Mouse (Mus musculus) layer of hippocampus, adult 9-10 months (tissue): ENCODE results near the gene Mtln.

Source experiments
- DNase-seq: peaks from one replicate; pipeline ENCODE4 v3.0.0; 2022; ENCODE audit warnings: low spot score

Gene Mtln

DNA sequence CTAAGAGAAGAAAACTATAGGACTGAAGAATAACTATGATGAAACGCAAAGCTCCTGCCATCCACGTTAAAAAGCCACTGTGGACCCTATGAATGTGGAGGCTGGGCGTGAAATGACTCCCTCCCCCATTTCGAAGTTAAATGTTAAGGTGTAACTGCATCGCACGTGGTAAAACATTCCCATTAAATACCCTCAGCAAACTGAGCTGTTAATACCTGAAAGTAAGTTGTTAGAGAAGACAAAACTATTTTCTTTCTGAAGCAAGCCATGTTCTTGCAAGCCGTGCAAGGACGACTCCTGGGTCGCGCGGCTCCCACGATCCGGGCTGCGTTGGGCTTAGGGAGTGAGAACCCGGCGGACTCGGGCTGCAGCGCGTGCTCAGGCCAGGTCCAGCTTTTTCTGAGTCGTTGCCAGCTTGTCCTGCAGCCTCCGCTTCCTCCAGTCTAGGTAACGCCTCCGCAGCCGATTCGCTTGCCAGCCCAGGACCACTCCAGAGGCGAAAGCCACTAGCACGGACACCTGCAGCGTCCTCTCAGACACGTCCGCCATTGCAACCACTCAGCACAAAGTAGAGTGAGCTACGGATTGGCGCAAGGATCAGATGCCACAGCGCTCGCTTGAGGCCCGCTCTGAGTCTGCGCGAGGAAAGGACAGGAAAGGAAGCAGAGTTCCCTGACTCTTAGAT lies at the start of gene Mtln:
Mtln (minus strand) TSS at position 570 of the 685 bp plus-strand sequence.
- DNase-seq: peak; percentile 75

DNA sequence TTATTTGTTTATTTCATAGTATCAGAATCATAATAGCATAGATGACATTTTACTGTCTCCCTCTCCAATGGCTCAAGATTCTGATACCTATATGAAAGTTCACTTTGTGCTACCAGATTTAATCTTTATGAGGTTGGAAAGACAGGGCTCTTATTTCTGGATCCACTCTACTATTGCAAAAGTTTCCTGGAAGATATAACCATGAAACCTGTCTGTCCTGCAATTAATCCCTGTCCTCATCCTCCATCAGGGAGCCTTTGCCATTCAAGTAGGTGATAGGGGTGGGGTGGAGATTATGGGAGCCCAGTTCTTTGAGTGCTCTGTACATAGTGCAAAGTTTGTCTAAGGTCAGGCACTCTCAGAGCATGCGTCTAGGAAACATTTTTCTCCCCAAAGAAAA lies 49.1 kb upstream of the Mtln start:
- no peak for DNase-seq

- DNase-seq: no peak
These were observed 47.1 kb upstream of the Mtln start for GRCm38 (mm10) chr2:127839425-127839824.

DNA sequence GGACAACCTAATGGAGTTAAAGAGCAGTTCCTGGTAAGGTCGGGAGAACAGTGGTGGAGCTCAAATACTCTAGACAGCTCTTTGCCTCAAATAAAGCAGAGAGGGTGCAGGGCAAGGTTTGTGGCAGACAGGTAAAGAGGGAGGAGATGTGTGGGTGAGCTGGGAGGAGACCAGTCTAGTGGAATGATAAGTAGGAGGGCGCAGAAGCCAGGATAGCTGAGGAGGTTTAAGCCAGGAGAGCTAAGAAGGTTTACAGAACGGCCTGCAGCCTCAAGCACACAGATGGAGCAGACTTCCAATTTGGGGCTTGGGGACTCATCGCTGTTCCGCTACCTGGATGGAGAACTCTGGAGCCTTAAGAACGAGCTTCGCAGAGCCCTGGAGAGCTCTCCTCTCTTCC lies 46.3 kb upstream of the Mtln start, which contains the start of gene Acoxl:
Acoxl (plus strand) TSS at position 301 of the 400 bp plus-strand sequence.
- DNase-seq: no peak

- DNase-seq: no peak
These were observed 40.5 kb upstream of the Mtln start for GRCm38 (mm10) chr2:127832833-127833190.

DNA sequence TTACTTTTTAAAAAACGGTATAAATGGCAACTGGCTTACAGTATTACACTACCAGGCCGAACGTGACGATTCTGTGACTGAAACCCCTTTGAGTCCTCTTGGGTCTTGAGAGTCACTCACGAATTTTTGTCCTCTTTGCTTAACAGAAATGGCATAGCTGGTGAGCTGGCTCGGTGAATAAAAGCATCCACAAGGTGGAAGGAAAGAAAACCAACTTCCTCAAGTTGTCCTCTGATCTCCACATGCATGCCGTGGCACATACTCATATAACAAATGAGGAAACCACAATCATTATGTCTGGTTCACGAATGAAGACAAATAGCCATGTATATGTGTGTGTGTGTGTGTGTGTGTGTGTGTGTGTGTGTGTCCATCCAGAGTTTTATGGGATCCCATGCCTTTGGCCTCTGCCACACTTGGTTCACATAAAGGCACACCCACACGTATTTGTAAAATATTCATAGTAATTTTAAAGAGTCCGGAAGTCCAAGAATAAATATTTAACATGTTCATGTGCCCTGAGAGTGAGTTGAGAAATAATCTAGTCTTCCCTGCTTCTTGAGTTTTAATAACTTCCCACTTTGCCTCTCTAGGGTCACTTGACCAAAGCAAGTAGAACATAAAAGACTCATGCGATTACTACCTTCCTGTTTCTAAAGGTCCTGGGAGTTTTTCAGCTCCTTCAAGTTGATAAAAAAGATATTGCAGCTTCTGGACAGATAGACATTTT lies 40.0 kb upstream of the Mtln start:
- no peak for DNase-seq

- peak; percentile 66 for DNase-seq
These were observed 39.3 kb upstream of the Mtln start, which contains the start of gene Bub1 for GRCm38 (mm10) chr2:127831401-127832102. Gene Bub1, minus strand, starts transcription at chr2:127831865.

DNA sequence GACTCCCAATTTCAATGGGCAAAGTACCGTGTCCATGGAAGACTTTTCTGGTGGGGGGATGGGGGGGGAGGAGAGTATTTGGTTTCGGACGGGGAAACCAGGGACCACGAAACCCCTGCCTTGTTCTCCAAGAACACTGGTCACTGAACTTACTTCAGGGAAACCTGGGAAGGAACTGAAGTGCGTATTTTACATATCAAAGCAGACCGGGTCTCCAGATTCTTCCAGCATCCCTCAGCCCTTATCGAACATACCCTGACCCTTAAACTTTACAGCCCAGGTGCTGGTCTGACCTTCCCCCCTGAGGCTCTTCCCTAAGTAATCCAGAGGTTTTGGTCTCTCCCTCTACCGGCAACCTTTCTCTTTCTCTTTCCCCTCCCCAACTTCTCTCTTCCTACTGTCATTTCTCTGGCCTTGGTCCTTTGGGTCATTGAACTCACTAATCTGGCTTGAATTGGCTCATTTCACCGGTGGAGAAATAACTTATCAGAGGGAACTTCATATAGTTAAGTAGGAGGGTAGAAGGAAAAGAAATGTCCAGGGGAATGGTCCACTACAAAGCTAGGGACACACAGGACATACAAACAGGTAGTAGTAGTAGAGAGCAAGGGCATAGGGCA lies 2.5 kb downstream of the Mtln start:
- DNase-seq: no peak

GRCm38 (mm10) chr2:127789138-127789537 lies 3.1 kb downstream of the Mtln start:
- no peak for DNase-seq

DNA sequence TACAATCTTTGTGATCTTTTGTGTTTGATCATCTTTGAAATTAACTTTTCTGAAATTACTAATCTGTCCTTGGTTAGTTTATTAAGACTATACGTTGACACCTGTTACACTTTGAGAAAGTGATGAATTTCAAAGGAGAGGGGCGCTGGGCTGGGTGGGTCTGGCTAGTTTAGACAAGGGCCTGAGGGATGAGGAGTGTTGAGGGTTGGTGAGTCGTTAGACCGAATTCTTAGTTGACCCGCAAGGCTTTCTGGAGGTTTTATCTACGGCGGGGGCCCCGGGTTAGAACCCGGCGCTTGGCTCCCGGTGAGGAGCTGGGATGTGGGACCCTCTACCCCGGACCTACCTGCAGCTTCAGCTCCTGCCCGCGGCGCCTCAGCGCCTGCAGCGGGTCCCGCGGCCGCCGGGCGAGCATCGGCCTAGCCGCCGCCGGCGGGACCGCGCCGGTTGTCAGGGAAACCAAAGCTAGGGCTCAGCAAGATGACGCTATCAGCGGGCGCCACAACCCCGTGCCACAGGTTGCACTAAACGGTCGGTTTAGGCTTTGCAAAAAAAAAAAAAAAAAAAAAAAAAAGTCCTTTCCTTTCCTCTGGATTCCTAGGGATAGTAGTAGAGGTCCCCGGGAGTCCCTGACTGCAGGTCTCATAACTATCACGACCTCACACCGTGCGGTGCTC lies 3.7 kb downstream of the Mtln start, which contains the start of gene Nphp1:
Nphp1 (minus strand) TSS at position 458 of the 677 bp plus-strand sequence.
- peak; percentile 13 for DNase-seq

DNA sequence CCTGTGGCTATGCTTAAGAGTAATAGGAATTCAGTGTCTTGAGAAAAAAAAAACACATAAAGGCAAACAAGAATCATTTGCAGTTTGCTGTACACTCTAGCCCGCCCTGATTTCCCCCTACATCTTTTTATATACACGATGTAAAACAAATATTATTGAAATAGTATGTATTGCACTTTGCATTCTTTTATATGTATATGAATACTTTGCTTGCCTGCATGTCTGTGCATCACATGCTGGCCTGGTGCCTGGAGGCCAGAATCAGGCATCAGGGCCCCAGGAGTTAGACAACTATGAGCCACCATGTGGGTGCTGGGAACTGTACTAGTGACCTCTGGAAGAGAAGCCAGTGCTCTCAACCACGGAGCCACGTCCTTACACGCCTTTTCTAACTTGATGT lies 5.1 kb downstream of the Mtln start:
- DNase-seq: no peak

- no peak for DNase-seq
These were observed 13.8 kb downstream of the Mtln start for GRCm38 (mm10) chr2:127778451-127778850.

DNA sequence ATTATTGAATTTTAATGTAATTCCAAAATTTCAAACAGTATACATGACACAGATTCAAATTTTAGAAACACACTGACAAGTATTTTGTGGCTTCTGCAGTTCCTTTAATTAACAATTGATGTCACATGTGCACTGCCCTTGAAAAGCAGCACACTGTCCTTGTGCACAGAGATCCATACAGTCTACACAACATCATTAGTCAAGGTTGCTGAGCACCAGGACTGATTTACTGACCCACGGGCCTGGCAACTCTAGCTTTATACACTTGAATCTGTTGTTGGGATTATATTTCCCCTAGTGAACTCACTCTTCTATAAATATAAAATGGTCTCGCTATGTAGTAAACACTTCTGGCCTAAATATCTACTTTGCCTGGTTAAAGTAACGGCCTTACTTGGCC lies 17.3 kb downstream of the Mtln start:
- DNase-seq: no peak

DNA sequence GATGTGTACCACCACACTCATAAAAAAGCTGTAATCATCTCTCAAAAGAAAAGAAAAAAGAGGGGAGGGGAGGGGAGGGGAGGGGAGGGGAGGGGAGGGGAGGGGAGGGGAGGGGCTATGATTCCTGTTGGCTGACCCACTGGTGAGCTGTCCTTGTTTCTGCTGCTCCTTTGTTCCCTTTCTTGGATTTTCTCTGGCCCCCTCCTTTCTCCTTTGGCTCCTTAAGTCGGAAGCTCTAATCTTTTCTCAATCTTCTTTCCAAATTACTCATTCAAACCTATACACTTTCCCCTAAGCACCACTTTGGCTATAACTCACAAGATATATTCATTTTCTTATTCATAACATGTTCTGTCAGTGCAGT lies 17.7 kb downstream of the Mtln start:
- no peak for DNase-seq

- DNase-seq: no peak
These were observed 18.2 kb downstream of the Mtln start for GRCm38 (mm10) chr2:127773938-127774577.

GRCm38 (mm10) chr2:127761587-127761986 lies 30.7 kb downstream of the Mtln start:
- no peak for DNase-seq

GRCm38 (mm10) chr2:127760429-127761000 lies 31.8 kb downstream of the Mtln start:
- DNase-seq: no peak

DNA sequence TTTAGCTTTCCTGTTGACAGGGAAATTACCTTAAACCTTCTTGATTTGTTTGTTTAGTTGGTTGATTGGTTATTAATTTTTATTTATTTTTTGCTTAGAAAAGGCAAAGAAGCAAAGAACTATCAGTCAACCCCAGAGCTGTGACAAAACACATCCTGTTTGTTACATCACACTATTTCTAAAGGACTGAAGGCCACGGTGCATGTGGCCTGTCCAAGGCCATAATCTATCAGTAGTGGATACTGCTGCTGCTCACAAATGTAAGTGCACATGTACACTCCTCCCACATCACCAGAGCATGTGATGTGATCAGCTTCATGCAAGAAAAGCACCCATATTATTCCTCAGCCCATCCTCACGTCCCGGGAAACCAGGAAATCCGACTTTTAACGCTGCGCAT lies 32.3 kb downstream of the Mtln start:
- no peak for DNase-seq

DNA sequence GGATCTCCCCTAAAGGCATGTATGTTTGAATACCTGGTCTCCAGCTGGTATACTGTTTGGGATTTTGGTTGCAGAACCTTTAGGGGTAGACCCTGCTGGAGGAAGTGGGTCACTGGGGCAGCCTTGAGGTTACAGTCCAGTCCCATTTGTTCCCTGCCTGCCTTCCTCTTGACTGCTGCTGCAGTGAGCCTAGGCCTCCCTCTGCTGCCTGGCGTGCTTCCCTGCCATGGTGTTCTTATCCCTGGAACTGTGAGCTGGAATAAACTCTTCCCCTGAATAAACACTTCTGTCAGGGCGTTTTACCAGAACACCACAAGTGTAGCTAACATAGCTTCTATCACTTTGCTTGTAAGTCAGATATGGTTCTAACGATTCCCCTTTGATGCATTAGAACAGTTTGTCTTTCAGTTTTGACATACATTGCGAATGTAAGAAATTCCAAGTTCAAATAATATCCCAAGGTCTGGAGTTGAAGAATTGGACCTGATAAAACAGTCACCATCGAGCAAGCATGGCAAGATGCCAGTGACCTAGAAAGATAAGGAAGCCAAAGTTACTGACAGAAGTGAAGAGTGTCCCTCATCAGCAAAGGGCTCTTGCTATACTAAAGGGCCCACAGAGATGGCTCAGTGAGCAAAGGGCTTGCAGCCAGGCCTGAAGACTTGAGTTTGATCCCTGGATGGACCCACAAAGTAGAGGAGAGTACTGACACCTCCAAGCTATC lies 33.0 kb downstream of the Mtln start:
- DNase-seq: no peak

GRCm38 (mm10) chr2:127757171-127757570 lies 35.1 kb downstream of the Mtln start:
- DNase-seq: no peak
